Mouse (Mus musculus): Measurements from ENCODE around the gene C1rl.

DNA sequence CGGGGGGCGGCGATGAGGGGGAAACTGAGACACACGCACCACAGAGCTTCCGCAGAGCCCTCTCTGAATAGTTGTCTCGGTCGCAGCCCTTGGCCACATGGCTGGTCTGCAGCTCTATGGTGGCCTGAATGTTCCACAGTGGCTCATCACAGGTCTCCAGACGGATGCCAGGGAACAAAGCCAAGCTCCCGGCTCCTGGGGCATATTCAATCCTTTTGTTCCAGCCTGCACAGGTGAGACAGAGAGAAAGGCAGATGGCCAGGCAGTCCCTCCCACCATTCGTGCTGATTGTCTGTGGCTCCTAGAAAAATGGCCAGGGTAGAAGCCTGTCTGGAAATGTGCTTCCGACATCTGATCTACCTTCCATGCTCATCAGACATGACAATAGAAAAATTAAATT, 34.4 kb upstream of the C1rl start:
- TF ChIP-seq CTCF (IDR thresholded peaks at IDR 0.05; ENCODE audit: borderline replicate concordance, insufficient read depth, low read depth, low read length) (no peak), POLR2A (IDR thresholded peaks at IDR 0.05; ENCODE audit: borderline replicate concordance, insufficient read depth, low read length) (no peak)
